Mouse (Mus musculus) thymus, adult 2 months (tissue): Measurements from ENCODE around the gene Lypd6b. TPM values are rescaled to one million over a fixed set of nuclear protein-coding genes. Genes with fewer than 3 reads are reported as not detected.

Experiments
- DNase-seq: peaks from one replicate; pipeline ENCODE4 v3.0.0; 2021
- H3K27ac ChIP-seq: fragments of 200-500 bp; 2 replicates; pipeline ENCODE4 v1.5.1; 2012; ENCODE audit warnings: low read length, control low read depth; ENCODE audit not compliant: control insufficient read depth, insufficient read depth
- H3K27me3 ChIP-seq: fragments of 200-500 bp; 2 replicates; pipeline ENCODE4 v1.6.1; 2012; ENCODE audit warnings: mild to moderate bottlenecking, low read length, moderate library complexity, mixed read lengths; ENCODE audit not compliant: control insufficient read depth, insufficient read depth
- H3K36me3 ChIP-seq: fragments of 200-500 bp; 2 replicates; pipeline ENCODE4 v1.6.1; 2012; ENCODE audit warnings: mild to moderate bottlenecking, low read length, moderate library complexity; ENCODE audit not compliant: control insufficient read depth, insufficient read depth
- H3K4me1 ChIP-seq: fragments of 200-500 bp; replicated peaks from 2 replicates; pipeline ENCODE4 v1.6.1; 2012; ENCODE audit warnings: low read length; ENCODE audit not compliant: control insufficient read depth, insufficient read depth
- H3K4me3 ChIP-seq: fragments of 200-500 bp; 2 replicates; pipeline ENCODE4 v1.5.1; 2012; ENCODE audit warnings: mild to moderate bottlenecking, low read length, control low read depth, moderate library complexity; ENCODE audit not compliant: control insufficient read depth, insufficient read depth
- CTCF ChIP-seq: fragments of 200-500 bp; IDR thresholded peaks from 2 replicates; pipeline ENCODE4 v1.5.1; 2012; ENCODE audit warnings: mild to moderate bottlenecking, control low read depth, low read length, moderate library complexity, borderline replicate concordance; ENCODE audit not compliant: control insufficient read depth, poor library complexity, insufficient read depth; ENCODE audit errors: extremely low read depth
- POLR2A ChIP-seq: fragments of 200-500 bp; IDR thresholded peaks from 2 replicates; pipeline ENCODE4 v1.6.1; 2012; ENCODE audit warnings: mild to moderate bottlenecking, low read length, control low read depth, moderate library complexity; ENCODE audit not compliant: control insufficient read depth, poor library complexity, insufficient read depth; ENCODE audit errors: extremely low read depth
- WGBS: fragments of 180-500 bp; shearing (Covaris S2); methylation state at CpG from one replicate; pipeline ENCODE4 v1.1.7; 2018; 5-methylcytosine and 5-hydroxymethylcytosine counted together
- polyA plus RNA-seq: library from polyadenylated mRNA; depleted of rRNA; stranded (reverse); fragments of >200 nt; gene quantifications from 2 replicates; pipeline ENCODE4 v1.2.3, GENCODE M21; 2012

Lypd6b gene
- polyA plus RNA-seq, 1 experiment: 5.8 TPM

GRCm38 (mm10) chr2:49817151-49817550 lies 29.7 kb downstream of the Lypd6b start:
- TF ChIP-seq CTCF (no peak), POLR2A (no peak)
- no peaks in the 10 kb centered on the region for H3K36me3 ChIP-seq
- H3K27ac ChIP-seq: no peak overlapping the region
- H3K4me3 ChIP-seq: no peak overlapping the region
- 8% methylated on average over 3 of the region's 3 CpGs for WGBS
- peaks cover 19% of the 10 kb centered on the region for H3K4me1 ChIP-seq
- peak; percentile 26 for DNase-seq
- no peaks in the 10 kb centered on the region for H3K27me3 ChIP-seq

GRCm38 (mm10) chr2:49818126-49818525 lies 30.6 kb downstream of the Lypd6b start:
- Histone ChIP-seq H3K4me3 (no peak overlapping the region), H3K27me3 (no peaks in the 10 kb centered on the region), H3K36me3 (no peaks in the 10 kb centered on the region), H3K27ac (no peak overlapping the region), H3K4me1 (peaks cover 18% of the 10 kb centered on the region)
- 95% methylated on average over 5 of the region's 5 CpGs for WGBS
- DNase-seq: no peak
- no peak for TF ChIP-seq CTCF
- TF ChIP-seq POLR2A: no peak

GRCm38 (mm10) chr2:49822312-49822711 lies 34.8 kb downstream of the Lypd6b start:
- H3K27ac ChIP-seq: no peak overlapping the region
- no peak for DNase-seq
- 96% methylated on average over 1 of the region's 1 CpGs for WGBS
- no peaks in the 10 kb centered on the region for H3K36me3 ChIP-seq
- H3K4me3 ChIP-seq: no peak overlapping the region
- peaks cover 5% of the 10 kb centered on the region for H3K4me1 ChIP-seq
- TF ChIP-seq CTCF (no peak), POLR2A (no peak)
- no peaks in the 10 kb centered on the region for H3K27me3 ChIP-seq

GRCm38 (mm10) chr2:49825588-49825987 lies 38.1 kb downstream of the Lypd6b start:
- Histone ChIP-seq H3K27ac (no peak overlapping the region), H3K27me3 (no peaks in the 10 kb centered on the region), H3K4me1 (no peaks in the 10 kb centered on the region), H3K4me3 (no peak overlapping the region), H3K36me3 (no peaks in the 10 kb centered on the region)
- no peak for TF ChIP-seq POLR2A
- TF ChIP-seq CTCF: no peak
- no peak for DNase-seq
- 34% methylated on average over 1 of the region's 1 CpGs for WGBS

GRCm38 (mm10) chr2:49827756-49828155 lies 40.3 kb downstream of the Lypd6b start:
- WGBS: 84% methylated on average over 4 of the region's 4 CpGs
- TF ChIP-seq POLR2A (no peak), CTCF (no peak)
- Histone ChIP-seq H3K36me3 (no peaks in the 10 kb centered on the region), H3K27ac (no peak overlapping the region), H3K27me3 (no peaks in the 10 kb centered on the region), H3K4me1 (no peaks in the 10 kb centered on the region), H3K4me3 (no peak overlapping the region)
- DNase-seq: no peak

GRCm38 (mm10) chr2:49830369-49830768 lies 42.9 kb downstream of the Lypd6b start:
- TF ChIP-seq POLR2A (no peak), CTCF (no peak)
- H3K36me3 ChIP-seq: no peaks in the 10 kb centered on the region
- no peaks in the 10 kb centered on the region for H3K4me1 ChIP-seq
- 98% methylated on average over 3 of the region's 3 CpGs for WGBS
- no peak for DNase-seq
- no peak overlapping the region for H3K27ac ChIP-seq
- no peaks in the 10 kb centered on the region for H3K27me3 ChIP-seq
- no peak overlapping the region for H3K4me3 ChIP-seq

GRCm38 (mm10) chr2:49832277-49832803 lies 44.9 kb downstream of the Lypd6b start:
- Histone ChIP-seq H3K4me1 (peaks cover 2% of the 10 kb centered on the region), H3K36me3 (no peaks in the 10 kb centered on the region), H3K27ac (no peak overlapping the region), H3K4me3 (no peak overlapping the region), H3K27me3 (no peaks in the 10 kb centered on the region)
- 91% methylated on average over 9 of the region's 9 CpGs for WGBS
- no peak for DNase-seq
- TF ChIP-seq CTCF: no peak
- no peak for TF ChIP-seq POLR2A
